Mouse (Mus musculus) liver, postnatal 0 days (tissue): ENCODE data around the gene Znrf1. TPM values are rescaled to one million over a fixed set of nuclear protein-coding genes. Genes with fewer than 3 reads are reported as not detected.

Experiments used
- ATAC-seq: fragments of 200-750 bp; cut with Nextera tagmentation; 2 replicates; pipeline ENCODE4 v1.8.0; 2017; ENCODE audit warnings: mild to moderate bottlenecking, moderate library complexity
- DNase-seq: peaks from one replicate; pipeline ENCODE4 v3.0.0-alpha.2; 2016
- H3K27ac ChIP-seq: fragments of 300-500 bp; sonication (generic); 2 replicates; pipeline ENCODE4 v1.5.1; 2014; ENCODE audit warnings: antibody characterized with exemption, moderate library complexity, mild to moderate bottlenecking, low read depth
- H3K27me3 ChIP-seq: fragments of 300-500 bp; sonication (generic); 2 replicates; pipeline ENCODE4 v1.6.1; 2014; ENCODE audit warnings: low read length, control low read depth, mixed read lengths; ENCODE audit not compliant: insufficient read depth
- H3K36me3 ChIP-seq: fragments of 300-500 bp; sonication (generic); replicated peaks from 2 replicates; pipeline ENCODE4 v1.6.1; 2014; ENCODE audit warnings: mild to moderate bottlenecking, control low read depth, low read length, moderate library complexity, mixed read lengths; ENCODE audit not compliant: insufficient read depth
- H3K4me1 ChIP-seq: fragments of 300-500 bp; sonication (generic); 2 replicates; pipeline ENCODE4 v1.6.1; 2014; ENCODE audit warnings: antibody characterized with exemption, mild to moderate bottlenecking, control low read depth; ENCODE audit not compliant: insufficient read depth
- H3K4me2 ChIP-seq: fragments of 300-500 bp; sonication (generic); 2 replicates; pipeline ENCODE4 v1.6.1; 2014; ENCODE audit warnings: low read depth, mild to moderate bottlenecking, low read length, moderate library complexity, mixed read lengths
- H3K4me3 ChIP-seq: fragments of 300-500 bp; sonication (generic); 2 replicates; pipeline ENCODE4 v1.5.1; 2014; ENCODE audit warnings: low read depth, low read length
- H3K9ac ChIP-seq: fragments of 300-500 bp; sonication (generic); replicated peaks from 2 replicates; pipeline ENCODE4 v1.6.1; 2014; ENCODE audit warnings: mild to moderate bottlenecking, moderate library complexity
- H3K9me3 ChIP-seq: fragments of 300-500 bp; sonication (generic); 2 replicates; pipeline ENCODE4 v1.6.1; 2016; ENCODE audit warnings: mild to moderate bottlenecking, control low read depth, low read length, mixed read lengths
- CTCF ChIP-seq: sonication (generic); IDR thresholded peaks from 2 replicates; pipeline ENCODE4 v1.5.1; 2016; ENCODE audit warnings: antibody characterized with exemption, low read depth
- EP300 ChIP-seq: IDR thresholded peaks from 2 replicates; pipeline ENCODE4 v1.6.1; 2016; ENCODE audit warnings: antibody characterized with exemption, low read depth, mild to moderate bottlenecking
- WGBS: fragments of 180-500 bp; shearing (Covaris S2); extraction: QIAGEN DNeasy Blood & Tissue Kit; methylation state at CpG from one replicate; pipeline ENCODE4 v1.1.7; 2014; ENCODE audit not compliant: insufficient replicate concordance; 5-methylcytosine and 5-hydroxymethylcytosine counted together
- polyA plus RNA-seq: library from polyadenylated mRNA; unstranded; fragments of >200 nt; fragmentation: Nextera tagmentation; extraction: Ambion mirVana; gene quantifications from 2 replicates; pipeline ENCODE4 v1.2.1, GENCODE M21; 2015

Gene Znrf1
- polyA plus RNA-seq, 1 experiment from 2014 or later = 6.3 TPM

DNA sequence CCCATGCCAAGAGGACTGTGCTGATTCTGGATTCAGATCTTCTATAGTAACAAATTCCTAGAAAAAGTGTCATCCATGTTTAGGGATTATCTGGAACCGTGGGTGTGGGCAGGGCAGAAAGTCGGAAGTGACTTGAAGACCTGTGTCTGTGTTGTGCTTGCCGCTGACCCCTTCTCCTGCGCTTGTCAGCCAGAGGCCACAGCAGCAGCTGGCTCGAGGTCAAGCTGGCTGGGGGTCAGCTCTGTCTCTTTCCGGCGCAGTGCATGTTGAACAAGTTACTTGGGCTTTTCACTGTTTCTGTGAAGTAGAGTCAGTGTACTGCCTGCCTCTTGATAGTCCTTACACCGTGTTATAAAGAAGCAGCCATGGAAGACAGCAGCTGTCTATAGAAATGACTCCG, 71.1 kb downstream of the Znrf1 start:
- 81% methylated on average over 9 of the region's 9 CpGs for WGBS
- DNase-seq = no peak
- H3K27me3 ChIP-seq = no peaks in the 10 kb centered on the region
- H3K36me3 ChIP-seq = 0 out of 2 replicates have a peak, but pooled peaks cover 7% of the 10 kb centered on the region
- no peak overlapping the region for H3K4me3 ChIP-seq
- H3K9me3 ChIP-seq = no peaks in the 10 kb centered on the region
- H3K9ac ChIP-seq = no peak overlapping the region
- no peaks in the 10 kb centered on the region for H3K4me1 ChIP-seq
- no peak for TF ChIP-seq EP300
- no peak for ATAC-seq
- H3K27ac ChIP-seq = no peak overlapping the region
- no peak overlapping the region for H3K4me2 ChIP-seq

- no peak overlapping the region for H3K27ac ChIP-seq
- ATAC-seq = no peak
Measured at GRCm38 (mm10) chr8:111607414-111607813, 71.5 kb downstream of the Znrf1 start.

GRCm38 (mm10) chr8:111613181-111613580, 77.3 kb downstream of the Znrf1 start:
- no peak overlapping the region for H3K4me2 ChIP-seq
- H3K9me3 ChIP-seq = no peaks in the 10 kb centered on the region
- H3K4me1 ChIP-seq = no peaks in the 10 kb centered on the region
- H3K27me3 ChIP-seq = no peaks in the 10 kb centered on the region
- H3K9ac ChIP-seq = no peak overlapping the region
- no peak for TF ChIP-seq CTCF
- no peak for TF ChIP-seq EP300
- DNase-seq (no peak), ATAC-seq (no peak)
- peaks cover 10% of the 10 kb centered on the region; the same call in 1 of the 2 replicates for H3K36me3 ChIP-seq
- WGBS = 72% methylated on average over 5 of the region's 5 CpGs
- no peak overlapping the region for H3K4me3 ChIP-seq
- H3K27ac ChIP-seq = no peak overlapping the region

More at GRCm38 (mm10) chr8:111607414-111607813, 71.5 kb downstream of the Znrf1 start:
- Histone ChIP-seq H3K9me3 (no peaks in the 10 kb centered on the region), H3K9ac (no peak overlapping the region), H3K4me3 (no peak overlapping the region), H3K4me2 (no peak overlapping the region), H3K4me1 (no peaks in the 10 kb centered on the region), H3K27me3 (no peaks in the 10 kb centered on the region), H3K36me3 (0 out of 2 replicates have a peak, but pooled peaks cover 7% of the 10 kb centered on the region)
- TF ChIP-seq EP300 (no peak), CTCF (no peak)
- 86% methylated on average over 7 of the region's 7 CpGs for WGBS
- DNase-seq = no peak

GRCm38 (mm10) chr8:111614786-111615701, 79.1 kb downstream of the Znrf1 start:
- ATAC-seq (no peak), DNase-seq (no peak)
- Histone ChIP-seq H3K9ac (no peak overlapping the region), H3K4me3 (no peak overlapping the region), H3K4me2 (no peak overlapping the region), H3K27ac (no peak overlapping the region), H3K4me1 (peaks cover 3% of the 10 kb centered on the region; the same call in 1 of the 2 replicates), H3K36me3 (peaks cover 6% of the 10 kb centered on the region; the same call in 1 of the 2 replicates), H3K9me3 (no peaks in the 10 kb centered on the region), H3K27me3 (no peaks in the 10 kb centered on the region)
- no peak for TF ChIP-seq EP300
- TF ChIP-seq CTCF = 0 out of 2 replicates have a peak, but pooled peaks have one; percentile 12
- 70% methylated on average over 6 of the region's 6 CpGs for WGBS

DNA sequence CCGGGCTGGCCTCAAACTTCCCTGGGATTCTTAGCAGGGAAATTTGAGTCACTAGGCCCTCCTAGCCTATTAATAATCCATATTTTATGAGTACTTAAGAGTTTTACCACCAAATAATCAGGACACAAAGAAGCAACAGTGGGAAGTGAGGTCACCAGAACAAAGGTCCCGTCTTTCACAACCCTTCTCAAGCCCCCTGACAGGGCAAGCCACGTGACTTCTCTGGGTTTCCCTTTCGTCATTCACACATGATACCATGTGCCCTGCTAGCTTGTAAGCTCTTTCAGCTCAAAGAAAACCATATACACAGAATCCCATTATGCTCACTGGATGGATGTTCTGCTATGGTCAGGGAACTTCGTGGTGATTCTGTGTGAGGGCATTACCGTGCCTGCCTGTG, 81.9 kb downstream of the Znrf1 start:
- H3K4me3 ChIP-seq = no peak overlapping the region
- no peaks in the 10 kb centered on the region for H3K9me3 ChIP-seq
- no peak overlapping the region for H3K9ac ChIP-seq
- ATAC-seq (0 out of 2 replicates have a peak, but pooled peaks have one; percentile 8), DNase-seq (no peak)
- H3K4me1 ChIP-seq = peaks cover 3% of the 10 kb centered on the region; the same call in 1 of the 2 replicates
- TF ChIP-seq CTCF (no peak), EP300 (no peak)
- peaks cover 10% of the 10 kb centered on the region for H3K36me3 ChIP-seq
- H3K27me3 ChIP-seq = no peaks in the 10 kb centered on the region
- H3K27ac ChIP-seq = no peak overlapping the region
- 58% methylated on average over 6 of the region's 6 CpGs for WGBS
- H3K4me2 ChIP-seq = no peak overlapping the region

DNA sequence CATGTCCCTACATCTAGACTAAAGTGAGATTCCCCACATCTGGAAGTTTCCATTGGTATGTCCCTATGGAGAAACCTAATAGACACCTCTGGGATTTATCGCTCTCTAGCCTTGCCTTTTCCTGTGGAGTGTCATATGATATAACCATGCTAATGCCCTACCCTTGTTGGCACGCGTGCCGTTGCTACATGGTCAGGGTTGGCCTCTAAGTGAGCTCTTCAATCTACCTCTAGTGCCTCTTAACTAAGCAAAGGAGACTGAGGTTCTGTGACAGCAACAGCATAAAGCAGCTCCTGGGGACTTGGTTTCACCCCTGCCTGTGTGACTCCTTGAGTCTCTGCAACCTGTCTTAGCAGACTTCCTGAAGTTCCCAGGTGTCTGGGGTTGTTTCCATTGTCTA, 82.4 kb downstream of the Znrf1 start:
- H3K9ac ChIP-seq = no peak overlapping the region

More for the DNA sequence above, 82.4 kb downstream of the Znrf1 start:
- Histone ChIP-seq H3K27ac (no peak overlapping the region), H3K27me3 (no peaks in the 10 kb centered on the region), H3K4me2 (no peak overlapping the region), H3K9me3 (no peaks in the 10 kb centered on the region), H3K4me3 (no peak overlapping the region), H3K4me1 (peaks cover 3% of the 10 kb centered on the region; the same call in 1 of the 2 replicates), H3K36me3 (peaks cover 6% of the 10 kb centered on the region)
- ATAC-seq (no peak), DNase-seq (no peak)
- WGBS = 91% methylated on average over 4 of the region's 4 CpGs
- TF ChIP-seq EP300 = no peak
- no peak for TF ChIP-seq CTCF
